In genomic region chr10:41576328-41576833, GRCm38 (mm10) we compare ENCODE assay signal across 24 mouse cellular contexts. TPM values are rescaled to one million over a fixed set of nuclear protein-coding genes. Genes with fewer than 3 reads are reported as not detected.
DNase-seq lines count a peak whose midpoint lies in the region; ATAC-seq and TF ChIP-seq lines count a peak whose summit lies in the region.
"Had no signal": no experiment of that assay in that cellular context is flagged by ENCODE, and none has a peak within 500 bp of the region (broad histone marks: within the 10 kb centered on the region; RNA-seq: fewer than 3 reads in every experiment).

No protein-coding gene starts in this region.

- no peak overlapping the region for H3K4me2 ChIP-seq in embryonic facial prominence, embryonic 14.5 days (ENCODE audit: low read depth, low read length)
- H3K4me2 ChIP-seq: heart, embryonic 11.5 days; hindbrain, embryonic 12.5 days; hindbrain, embryonic 15.5 days had no signal

- peaks cover 11% of the 10 kb centered on the region; the same call in 1 of the 2 replicates for H3K4me1 ChIP-seq in embryonic facial prominence, embryonic 14.5 days (ENCODE audit: control insufficient read depth, insufficient read depth, low read length)
- peaks cover 13% of the 10 kb centered on the region for H3K4me1 ChIP-seq in embryonic facial prominence, embryonic 10.5 days
- H3K4me1 ChIP-seq in liver, adult 2 months (ENCODE audit: control insufficient read depth, insufficient read depth, low read length): peaks cover 21% of the 10 kb centered on the region
- H3K4me1 ChIP-seq in embryonic fibroblast, embryonic 13.5 days (ENCODE audit: control insufficient read depth, insufficient read depth, low read length): peaks cover 11% of the 10 kb centered on the region
- H3K4me1 ChIP-seq: hindbrain, embryonic 12.5 days; hindbrain, embryonic 15.5 days had no signal

- TF ChIP-seq CTCF in liver, adult 2 months (IDR thresholded peaks at IDR 0.05; ENCODE audit: low read depth, low read length): no peak
- no peak for TF ChIP-seq CTCF in embryonic fibroblast, embryonic 13.5 days (IDR thresholded peaks at IDR 0.05; ENCODE audit: borderline replicate concordance, insufficient read depth, low read length)

- no peaks in the 10 kb centered on the region for H3K27me3 ChIP-seq in embryonic facial prominence, embryonic 14.5 days (replicated peaks; ENCODE audit: control insufficient read depth, insufficient read depth, low read length)
- H3K27me3 ChIP-seq in embryonic facial prominence, embryonic 10.5 days (replicated peaks; ENCODE audit: low read depth, poor library complexity, severe bottlenecking): no peaks in the 10 kb centered on the region
- H3K27me3 ChIP-seq in liver, adult 2 months (ENCODE audit: control insufficient read depth, insufficient read depth, low read length): no peaks in the 10 kb centered on the region
- H3K27me3 ChIP-seq: CH12.LX; hindbrain, embryonic 12.5 days; hindbrain, embryonic 15.5 days had no signal

- peak; percentile 16 for DNase-seq in embryonic facial prominence, embryonic 14.5 days (ENCODE audit: low spot score)
- DNase-seq in embryonic facial prominence, embryonic 10.5 days (ENCODE audit: low spot score): no peak
- DNase-seq in liver, adult 2 months (ENCODE audit: extremely low read depth, low read depth, low spot score): peak; percentile 59
- DNase-seq in liver (no peak), 3T3-L1 (ENCODE audit: low read depth, low spot score) (peak; percentile 28)
- no peak for DNase-seq in frontal cortex, postnatal 14 days (ENCODE audit: low spot score in 2 of 2)
- DNase-seq in spleen, postnatal 14 days (ENCODE audit: low spot score in 2 of 2): no peak
- DNase-seq: adrenal gland, adult 2 months; adrenal gland, postnatal 14 days; B cell, adult 2 months; cerebellum, adult 11-12 months; cerebellum, adult 8-10 months; cerebellum, postnatal 10 days; cerebellum, postnatal 36 days; embryo, embryonic 11 days; forebrain, postnatal 0 days; heart, adult 11 months had no signal

- no peak overlapping the region for H3K9ac ChIP-seq in embryonic facial prominence, embryonic 14.5 days (ENCODE audit: low read depth, low read length)
- H3K9ac ChIP-seq in liver, adult 2 months (ENCODE audit: low read depth, low read length): no peak overlapping the region
- H3K9ac ChIP-seq: forebrain, postnatal 0 days; hindbrain, embryonic 12.5 days; hindbrain, embryonic 15.5 days had no signal

- no peaks in the 10 kb centered on the region for H3K79me2 ChIP-seq in liver, adult 2 months (ENCODE audit: control insufficient read depth, insufficient read depth, low read length)

- no peak for TF ChIP-seq POLR2A in liver, adult 2 months (IDR thresholded peaks at IDR 0.05; ENCODE audit: extremely low read depth, insufficient read depth, low read length)
- TF ChIP-seq POLR2A in embryonic fibroblast, embryonic 13.5 days (IDR thresholded peaks at IDR 0.05; ENCODE audit: low read depth, low read length): no peak

- H3K9me3 ChIP-seq in embryonic facial prominence, embryonic 14.5 days (ENCODE audit: control insufficient read depth, low read length): no peaks in the 10 kb centered on the region
- no peaks in the 10 kb centered on the region for H3K9me3 ChIP-seq in embryonic facial prominence, embryonic 10.5 days
- H3K9me3 ChIP-seq: G1E; hindbrain, embryonic 12.5 days; hindbrain, embryonic 15.5 days had no signal

- no peaks in the 10 kb centered on the region for H3K36me3 ChIP-seq in embryonic facial prominence, embryonic 14.5 days (ENCODE audit: control insufficient read depth, insufficient read depth, low read length)
- H3K36me3 ChIP-seq in embryonic facial prominence, embryonic 10.5 days (replicated peaks): no peaks in the 10 kb centered on the region
- no peaks in the 10 kb centered on the region for H3K36me3 ChIP-seq in liver, adult 2 months (ENCODE audit: control insufficient read depth, insufficient read depth, low read length)
- H3K36me3 ChIP-seq: G1E; hindbrain, embryonic 12.5 days; hindbrain, embryonic 15.5 days had no signal

- no peak overlapping the region for H3K27ac ChIP-seq in embryonic facial prominence, embryonic 14.5 days (replicated peaks; ENCODE audit: low read depth, low read length)
- H3K27ac ChIP-seq in embryonic facial prominence, embryonic 10.5 days (replicated peaks): no peak overlapping the region
- peak overlapping the region; percentile 63 for H3K27ac ChIP-seq in liver, adult 2 months (replicated peaks; ENCODE audit: insufficient read depth, low read depth, low read length)
- peak overlapping the region; percentile 65 for H3K27ac ChIP-seq in embryonic fibroblast, embryonic 13.5 days (ENCODE audit: insufficient read depth, low read length)
- H3K27ac ChIP-seq: hindbrain, embryonic 12.5 days; hindbrain, embryonic 15.5 days had no signal

- H3K4me3 ChIP-seq in embryonic facial prominence, embryonic 14.5 days (ENCODE audit: low read depth, low read length): no peak overlapping the region
- H3K4me3 ChIP-seq in embryonic facial prominence, embryonic 10.5 days: no peak overlapping the region
- H3K4me3 ChIP-seq in liver, adult 2 months (ENCODE audit: insufficient read depth, low read depth, low read length): no peak overlapping the region
- no peak overlapping the region for H3K4me3 ChIP-seq in embryonic fibroblast, embryonic 13.5 days (ENCODE audit: insufficient read depth, low read length)
- H3K4me3 ChIP-seq: hindbrain, embryonic 12.5 days; hindbrain, embryonic 15.5 days had no signal

- 71% methylated on average over 7 of the region's 7 CpGs for WGBS in embryonic facial prominence, embryonic 14.5 days
- 82% methylated on average over 7 of the region's 7 CpGs for WGBS in embryonic facial prominence, embryonic 10.5 days
- 47% methylated on average over 7 of the region's 7 CpGs for WGBS in liver, adult 2 months

- ATAC-seq in embryonic facial prominence, embryonic 14.5 days (ENCODE audit: low read depth): no peak
- ATAC-seq: forebrain, embryonic 14.5 days; forebrain, postnatal 0 days had no signal

RNA-seq across cellular contexts. Expression of gene Cd164, which starts 57.2 kb away (rescaled TPM):
- polyA plus RNA-seq in embryonic facial prominence, embryonic 14.5 days (2014; fragmentation: Nextera tagmentation; extraction: Ambion mirVana): 230 and 234 TPM in 2 replicates
- polyA plus RNA-seq in embryonic facial prominence, embryonic 10.5 days (2016; fragmentation: Nextera tagmentation; extraction: Ambion mirVana): 138 and 143 TPM in 2 replicates
- total RNA-seq in liver, adult 2 months (2014; rRNA removed): 139 and 155 TPM in 2 replicates
- 161 and 182 TPM in 2 replicates for polyA plus RNA-seq in liver, adult 2 months (2012; rRNA removed)
- polyA plus RNA-seq in embryonic fibroblast, embryonic 13.5 days (2011; ENCODE audit: insufficient read length, low read depth, missing spikeins): 284 and 337 TPM in 2 replicates

Comparison
In these comparisons a context has a peak if more than half of its experiments do, and no peak if none do; other contexts are left out.
1. DNase-seq: peak in embryonic facial prominence, embryonic 14.5 days (single experiment), liver, adult 2 months (single experiment) and 3T3-L1 (single experiment); none in embryonic facial prominence, embryonic 10.5 days (single experiment), liver (single experiment), frontal cortex, postnatal 14 days (0 of 2) and spleen, postnatal 14 days (0 of 2).
2. H3K27ac ChIP-seq: peak in liver, adult 2 months (single experiment) and embryonic fibroblast, embryonic 13.5 days (single experiment); none in embryonic facial prominence, embryonic 14.5 days (single experiment) and embryonic facial prominence, embryonic 10.5 days (single experiment).